Mouse (Mus musculus) urinary bladder, adult 18-20 months (tissue): ENCODE data around the gene Pxdc1.

Experiments
- DNase-seq, 2 experiments: peaks; one replicate each; pipeline ENCODE4 v3.0.0; 2022; ENCODE audit warnings: low spot score in 2 of 2, mixed read lengths in 2 of 2

The Pxdc1 gene

GRCm38 (mm10) chr13:34653391-34653790 lies at the start of gene Pxdc1:
TSS of gene Pxdc1 (minus strand) at chr13:34653486.
- peak in 1 of 2 experiments; percentile 20 for DNase-seq

GRCm38 (mm10) chr13:34700630-34701029 lies 47.3 kb upstream of the Pxdc1 start:
- DNase-seq: no peak

- no peak for DNase-seq
Measured at GRCm38 (mm10) chr13:34700091-34700490, 46.8 kb upstream of the Pxdc1 start.

GRCm38 (mm10) chr13:34696734-34697332 lies 43.5 kb upstream of the Pxdc1 start:
- DNase-seq: no peak

GRCm38 (mm10) chr13:34693111-34693510 lies 39.8 kb upstream of the Pxdc1 start:
- DNase-seq: no peak

GRCm38 (mm10) chr13:34691049-34691448 lies 37.8 kb upstream of the Pxdc1 start:
- DNase-seq: no peak

- no peak for DNase-seq
Measured at GRCm38 (mm10) chr13:34685008-34685765, 31.9 kb upstream of the Pxdc1 start.

GRCm38 (mm10) chr13:34683762-34684488 lies 30.6 kb upstream of the Pxdc1 start:
- DNase-seq: no peak

GRCm38 (mm10) chr13:34683270-34683669 lies 30.0 kb upstream of the Pxdc1 start:
- no peak for DNase-seq

- no peak for DNase-seq
Measured at GRCm38 (mm10) chr13:34676507-34676906, 23.2 kb upstream of the Pxdc1 start.

GRCm38 (mm10) chr13:34675847-34676383 lies 22.6 kb upstream of the Pxdc1 start:
- no peak for DNase-seq

GRCm38 (mm10) chr13:34673354-34673753 lies 20.1 kb upstream of the Pxdc1 start:
- DNase-seq: no peak

- DNase-seq: no peak
Measured at GRCm38 (mm10) chr13:34669919-34670865, 16.9 kb upstream of the Pxdc1 start.

GRCm38 (mm10) chr13:34667197-34667596 lies 13.9 kb upstream of the Pxdc1 start:
- no peak for DNase-seq

GRCm38 (mm10) chr13:34665074-34665473 lies 11.8 kb upstream of the Pxdc1 start:
- DNase-seq: no peak

GRCm38 (mm10) chr13:34663762-34664161 lies 10.5 kb upstream of the Pxdc1 start:
- DNase-seq: no peak

- no peak for DNase-seq
Measured at GRCm38 (mm10) chr13:34659507-34659906, 6.2 kb upstream of the Pxdc1 start.

GRCm38 (mm10) chr13:34656351-34656750 lies 3.1 kb upstream of the Pxdc1 start:
- no peak for DNase-seq

- DNase-seq: peak; percentile 64 to 74
Measured at GRCm38 (mm10) chr13:34652353-34653241, 689 bp downstream of the Pxdc1 start.

- DNase-seq: peak; percentile 5 to 41
Measured at GRCm38 (mm10) chr13:34652016-34652352, 1.3 kb downstream of the Pxdc1 start.
